Mouse (Mus musculus) stomach, embryonic 16.5 days (tissue): ENCODE measurements at regions not wholly inside any gene's neighbourhood (a gene's known extent, or its start where the extent isn't known, plus 50 kb on each side); places are given as distances from the start of the nearest gene placed in this dataset.

Experiments used
- ATAC-seq: fragments of 200-750 bp; cut with Nextera tagmentation; 2 replicates; pipeline ENCODE4 v1.8.0; 2017; ENCODE audit warnings: moderate number of reproducible peaks, moderate TSS enrichment; ENCODE audit not compliant: insufficient read depth, low FRiP score
- H3K27ac ChIP-seq: fragments of 300-500 bp; sonication (generic); 2 replicates; pipeline ENCODE4 v1.5.1; 2014; ENCODE audit warnings: low read length
- H3K27me3 ChIP-seq: fragments of 300-500 bp; sonication (generic); 2 replicates; pipeline ENCODE4 v1.6.1; 2014; ENCODE audit warnings: low read length, control low read depth, mixed read lengths; ENCODE audit not compliant: control insufficient read depth, insufficient read depth
- H3K36me3 ChIP-seq: fragments of 300-500 bp; sonication (generic); 2 replicates; pipeline ENCODE4 v1.6.1; 2014; ENCODE audit warnings: low read length; ENCODE audit not compliant: control insufficient read depth, insufficient read depth
- H3K4me1 ChIP-seq: fragments of 300-500 bp; sonication (generic); 2 replicates; pipeline ENCODE4 v1.6.1; 2014; ENCODE audit warnings: low read length, control low read depth, mixed read lengths; ENCODE audit not compliant: control insufficient read depth, insufficient read depth
- H3K4me2 ChIP-seq: fragments of 300-500 bp; sonication (generic); 2 replicates; pipeline ENCODE4 v1.6.1; 2014; ENCODE audit warnings: low read depth, low read length, mixed read lengths
- H3K4me3 ChIP-seq: fragments of 300-500 bp; sonication (generic); replicated peaks from 2 replicates; pipeline ENCODE4 v1.5.1; 2014; ENCODE audit warnings: mild to moderate bottlenecking, low read length
- H3K9ac ChIP-seq: fragments of 300-500 bp; sonication (generic); 2 replicates; pipeline ENCODE4 v1.6.1; 2014; ENCODE audit warnings: low read length
- H3K9me3 ChIP-seq: fragments of 300-500 bp; sonication (generic); replicated peaks from 2 replicates; pipeline ENCODE4 v1.6.1; 2016; ENCODE audit warnings: low read length, control low read depth; ENCODE audit not compliant: control insufficient read depth
- WGBS: fragments of 180-500 bp; shearing (Covaris S2); extraction: QIAGEN DNeasy Blood & Tissue Kit; methylation state at CpG from one replicate; pipeline ENCODE4 v1.1.7; 2014; 5-methylcytosine and 5-hydroxymethylcytosine counted together

DNA sequence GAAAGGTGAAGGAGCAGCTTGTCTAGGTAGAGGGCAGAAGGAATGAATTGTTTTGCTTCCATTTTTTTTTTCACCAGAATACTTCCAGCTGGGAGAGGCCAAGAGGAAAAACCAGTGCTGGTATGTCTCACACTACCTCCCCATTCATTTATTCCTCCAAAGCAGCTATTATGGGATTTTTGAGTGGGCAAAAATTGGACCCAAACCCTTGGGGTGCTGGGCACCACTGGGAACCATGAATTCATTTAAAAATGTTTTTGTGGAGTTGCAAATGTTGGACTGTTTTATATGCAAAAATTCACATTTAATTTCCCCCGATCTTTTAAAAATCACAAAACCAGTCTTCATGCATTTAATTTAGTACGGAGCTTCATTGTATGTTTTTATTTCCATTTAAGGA, 287.1 kb upstream of the Mki67 start:
- no peak overlapping the region for H3K9ac ChIP-seq
- H3K27ac ChIP-seq: no peak overlapping the region
- 89% methylated on average over 2 of the region's 2 CpGs for WGBS
- H3K9me3 ChIP-seq: no peaks in the 10 kb centered on the region
- H3K4me1 ChIP-seq: 0 out of 2 replicates have a peak, but pooled peaks cover 3% of the 10 kb centered on the region
- H3K4me2 ChIP-seq: no peak overlapping the region
- ATAC-seq: no peak
- peaks cover 10% of the 10 kb centered on the region for H3K27me3 ChIP-seq
- no peaks in the 10 kb centered on the region for H3K36me3 ChIP-seq
- H3K4me3 ChIP-seq: no peak overlapping the region

DNA sequence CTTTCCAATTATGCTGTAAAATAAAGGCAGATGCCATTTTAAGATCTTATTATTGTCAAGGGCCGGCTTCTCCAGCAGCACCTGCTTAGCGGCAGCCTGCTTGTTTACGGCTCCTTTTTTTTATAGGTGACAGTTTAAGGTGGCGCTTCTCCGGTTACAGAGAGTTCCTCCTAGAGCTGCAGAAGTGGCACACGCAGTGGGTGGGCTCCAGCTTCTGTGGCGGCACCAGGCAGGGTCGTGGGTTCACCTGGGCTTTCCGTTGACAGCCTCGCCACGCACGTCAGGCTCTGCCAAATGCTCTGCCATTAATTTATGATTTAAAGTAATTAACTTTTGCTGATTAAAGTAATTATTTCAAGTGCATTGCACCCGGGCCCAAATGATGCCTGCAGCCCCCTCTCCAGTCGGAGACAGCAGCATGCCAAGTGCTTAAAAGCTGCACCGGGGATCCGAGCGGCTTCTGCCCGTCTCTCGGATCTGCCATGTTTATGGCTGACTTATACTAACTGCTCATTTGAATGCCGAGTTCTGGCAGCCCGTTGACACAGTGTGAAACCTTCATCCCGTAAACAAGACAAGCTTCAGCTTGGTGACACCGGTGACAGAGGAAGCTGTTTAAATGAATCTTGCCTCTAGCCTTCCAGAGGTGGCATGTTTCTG, 291.8 kb upstream of the Mki67 start:
- H3K27me3 ChIP-seq: peaks cover 20% of the 10 kb centered on the region
- H3K4me3 ChIP-seq: 0 out of 2 replicates have a peak overlapping the region, but pooled peaks have one; percentile 2
- ATAC-seq: no peak
- 21% methylated on average over 23 of the region's 23 CpGs for WGBS
- H3K9me3 ChIP-seq: no peaks in the 10 kb centered on the region
- no peaks in the 10 kb centered on the region for H3K36me3 ChIP-seq
- H3K4me2 ChIP-seq: peak overlapping the region; percentile 3
- no peaks in the 10 kb centered on the region for H3K4me1 ChIP-seq
- H3K27ac ChIP-seq: no peak overlapping the region
- no peak overlapping the region for H3K9ac ChIP-seq

DNA sequence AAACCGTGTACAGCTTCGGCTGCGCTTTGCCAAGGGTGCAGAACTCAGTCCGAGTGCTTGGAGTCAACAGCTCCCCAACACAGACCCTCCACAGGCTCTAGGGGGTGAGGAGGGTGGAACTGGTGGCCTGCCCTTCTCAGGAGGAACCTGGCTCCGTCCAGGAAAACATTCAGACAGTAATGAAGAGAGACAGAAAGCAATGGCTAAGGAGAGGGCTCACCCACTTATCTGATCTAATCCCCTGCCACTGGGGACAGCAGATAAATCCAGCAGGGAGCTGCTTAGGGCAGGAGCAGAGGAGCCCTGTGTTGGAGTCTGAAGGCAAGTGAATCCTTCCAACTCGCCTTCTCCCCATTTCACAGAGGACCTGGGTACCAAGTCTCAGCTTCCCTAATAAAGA, 292.3 kb upstream of the Mki67 start:
- H3K9me3 ChIP-seq: no peaks in the 10 kb centered on the region
- H3K4me1 ChIP-seq: no peaks in the 10 kb centered on the region
- H3K36me3 ChIP-seq: no peaks in the 10 kb centered on the region
- WGBS: 39% methylated on average over 6 of the region's 6 CpGs
- H3K27me3 ChIP-seq: peaks cover 20% of the 10 kb centered on the region
- H3K27ac ChIP-seq: no peak overlapping the region
- 0 out of 2 replicates have a peak overlapping the region, but pooled peaks have one; percentile 2 for H3K4me3 ChIP-seq
- peak overlapping the region; percentile 3 for H3K4me2 ChIP-seq
- H3K9ac ChIP-seq: no peak overlapping the region
- ATAC-seq: no peak

DNA sequence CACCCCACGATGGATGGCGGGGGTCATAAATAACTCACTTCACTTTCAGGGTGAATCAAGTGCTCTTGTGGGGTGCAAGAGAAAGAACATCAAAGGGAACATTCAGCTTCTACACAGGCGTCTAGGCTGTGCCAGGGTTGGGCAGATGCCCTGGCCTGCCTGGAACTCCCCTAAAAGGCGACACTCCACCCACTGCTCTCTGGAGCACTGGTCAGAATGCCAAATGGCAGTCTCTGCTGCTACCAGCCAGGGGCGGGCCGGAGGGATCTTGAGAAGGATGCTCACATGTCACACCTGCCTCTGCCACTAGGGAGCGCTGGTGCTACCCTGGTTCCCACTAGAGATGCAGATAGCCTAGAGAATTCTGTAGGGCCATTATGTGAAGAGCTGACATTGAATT, 293.9 kb upstream of the Mki67 start:
- H3K9ac ChIP-seq: no peak overlapping the region
- peaks cover 20% of the 10 kb centered on the region for H3K27me3 ChIP-seq
- no peak overlapping the region for H3K4me2 ChIP-seq
- no peak overlapping the region for H3K4me3 ChIP-seq
- H3K4me1 ChIP-seq: no peaks in the 10 kb centered on the region
- no peak overlapping the region for H3K27ac ChIP-seq
- ATAC-seq: no peak
- WGBS: 60% methylated on average over 7 of the region's 7 CpGs
- no peaks in the 10 kb centered on the region for H3K9me3 ChIP-seq
- no peaks in the 10 kb centered on the region for H3K36me3 ChIP-seq

DNA sequence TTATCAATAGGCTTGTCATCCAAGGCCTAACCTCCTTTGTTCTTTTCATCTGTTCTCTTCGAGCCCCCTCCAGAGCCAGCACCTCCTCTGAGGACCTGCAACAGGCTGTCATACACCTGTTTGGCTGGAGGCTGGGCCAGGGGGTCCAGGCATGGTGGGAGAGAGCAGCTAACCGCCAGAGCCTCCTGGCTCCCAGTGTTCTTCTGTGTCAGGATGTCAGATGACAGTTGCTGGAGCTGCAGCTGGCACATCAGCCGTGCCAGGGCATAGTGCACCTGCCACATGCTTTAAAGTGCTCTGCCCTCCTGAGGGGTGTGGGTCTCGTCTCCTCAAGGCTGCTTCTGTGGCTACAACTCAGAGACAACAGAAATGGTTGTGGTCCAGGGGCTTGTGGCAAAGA, 298.5 kb upstream of the Mki67 start:
- WGBS: 48% methylated on average over 4 of the region's 4 CpGs
- Histone ChIP-seq H3K4me2 (no peak overlapping the region), H3K4me1 (no peaks in the 10 kb centered on the region), H3K27me3 (no peaks in the 10 kb centered on the region), H3K4me3 (no peak overlapping the region), H3K9ac (no peak overlapping the region), H3K9me3 (no peaks in the 10 kb centered on the region), H3K36me3 (no peaks in the 10 kb centered on the region), H3K27ac (no peak overlapping the region)
- no peak for ATAC-seq

DNA sequence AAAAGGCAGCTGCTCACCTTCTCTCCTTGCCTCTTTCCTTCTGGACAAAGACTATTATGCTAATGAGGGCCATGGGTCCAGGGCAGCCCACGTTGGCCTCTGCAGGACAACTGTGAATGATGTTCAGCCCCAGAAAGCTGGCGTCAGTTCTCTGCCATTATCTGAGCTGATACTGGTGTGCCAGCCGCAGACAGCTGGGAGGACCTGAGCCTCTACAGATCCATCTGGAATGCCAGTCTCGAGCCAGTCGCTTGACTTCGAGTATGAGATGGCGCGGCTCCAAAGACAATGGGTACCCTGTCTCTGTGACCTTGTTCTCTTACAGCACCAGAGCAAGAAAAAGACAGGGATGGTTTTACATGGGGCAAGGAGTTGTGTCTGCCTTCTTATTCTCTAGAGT, 300.8 kb upstream of the Mki67 start:
- H3K27me3 ChIP-seq: no peaks in the 10 kb centered on the region
- ATAC-seq: no peak
- 78% methylated on average over 8 of the region's 8 CpGs for WGBS
- no peaks in the 10 kb centered on the region for H3K4me1 ChIP-seq
- no peak overlapping the region for H3K27ac ChIP-seq
- H3K36me3 ChIP-seq: no peaks in the 10 kb centered on the region
- H3K9ac ChIP-seq: no peak overlapping the region
- H3K4me2 ChIP-seq: no peak overlapping the region
- H3K4me3 ChIP-seq: no peak overlapping the region
- H3K9me3 ChIP-seq: no peaks in the 10 kb centered on the region

DNA sequence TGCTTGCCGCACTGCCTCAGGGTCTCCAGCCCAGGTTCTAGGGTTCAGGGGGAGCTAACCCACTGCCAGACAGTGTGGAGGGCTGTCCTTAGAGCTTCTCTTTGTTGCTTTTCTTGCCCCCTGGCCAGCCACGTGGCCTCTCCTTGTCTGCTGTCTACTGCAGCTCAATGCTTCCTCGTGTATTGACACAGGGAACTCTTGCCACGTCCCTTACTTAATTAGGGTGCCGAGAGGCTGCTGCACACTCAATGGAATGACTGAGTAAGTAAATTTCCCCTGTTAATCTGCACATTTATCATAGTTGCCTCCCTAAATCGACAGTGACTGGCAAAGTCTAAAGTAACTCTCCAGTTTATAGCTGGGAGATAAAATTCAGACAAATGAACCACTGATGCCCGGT, 304.4 kb upstream of the Mki67 start:
- ATAC-seq: no peak
- Histone ChIP-seq H3K27ac (no peak overlapping the region), H3K27me3 (no peaks in the 10 kb centered on the region), H3K36me3 (no peaks in the 10 kb centered on the region), H3K9ac (no peak overlapping the region), H3K4me3 (no peak overlapping the region), H3K4me1 (no peaks in the 10 kb centered on the region), H3K9me3 (no peaks in the 10 kb centered on the region), H3K4me2 (no peak overlapping the region)
- WGBS: 54% methylated on average over 7 of the region's 7 CpGs

DNA sequence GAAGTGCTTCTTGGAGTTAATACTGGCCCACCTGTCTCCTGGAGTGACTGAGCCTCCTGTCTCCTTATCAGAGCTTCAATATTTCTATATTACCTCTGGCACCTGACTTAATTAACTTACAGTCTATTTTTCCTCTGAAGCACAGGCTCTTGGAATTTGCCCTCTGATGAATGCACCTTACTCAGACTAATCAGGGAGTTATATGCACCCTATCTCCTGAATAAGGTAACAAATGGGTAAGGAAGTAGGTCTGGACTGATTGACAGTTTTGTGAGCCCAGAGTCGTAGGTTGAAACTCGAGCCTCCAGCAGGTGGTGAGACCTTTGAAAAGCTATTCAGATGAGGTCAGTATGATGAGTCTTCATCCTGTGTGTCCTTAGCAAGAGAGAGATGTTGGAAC, 304.9 kb upstream of the Mki67 start:
- Histone ChIP-seq H3K4me1 (no peaks in the 10 kb centered on the region), H3K9ac (no peak overlapping the region), H3K27me3 (no peaks in the 10 kb centered on the region), H3K36me3 (no peaks in the 10 kb centered on the region), H3K4me2 (no peak overlapping the region), H3K9me3 (no peaks in the 10 kb centered on the region), H3K27ac (no peak overlapping the region), H3K4me3 (no peak overlapping the region)
- ATAC-seq: no peak
- WGBS: 54% methylated on average over 2 of the region's 2 CpGs

DNA sequence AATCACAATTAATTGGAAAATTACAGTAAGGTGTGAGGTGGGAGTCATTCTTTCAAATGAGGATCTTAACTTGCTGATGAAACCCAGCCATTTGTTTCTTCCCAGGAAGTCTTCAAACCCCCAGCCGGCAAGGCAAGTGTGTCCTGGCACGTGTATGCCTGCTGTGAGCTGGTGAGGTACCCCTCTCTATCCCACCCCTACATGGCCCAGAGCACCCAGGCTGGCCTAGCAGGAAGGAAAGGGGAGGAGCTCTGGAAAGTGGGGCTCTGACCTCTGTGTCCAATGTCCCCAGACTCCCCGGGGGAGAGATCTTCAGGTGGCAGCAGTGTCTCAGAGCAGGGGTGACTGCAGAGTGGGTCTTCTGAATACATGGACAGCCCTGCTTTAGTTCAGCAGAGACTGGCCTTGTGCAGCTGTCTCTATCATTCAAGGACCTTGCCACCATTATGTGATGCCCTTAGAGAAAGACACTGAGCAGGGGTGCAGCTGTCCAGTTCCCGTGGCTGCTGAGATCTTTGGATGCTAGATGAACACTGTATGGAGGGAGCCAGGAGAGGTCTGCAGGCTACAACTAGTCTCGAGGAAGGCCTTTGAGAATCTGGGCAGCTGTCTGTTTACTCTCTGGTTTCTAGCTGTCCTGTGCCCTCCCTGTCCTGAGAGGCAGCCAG, 306.8 kb upstream of the Mki67 start:
- no peak overlapping the region for H3K9ac ChIP-seq
- H3K4me2 ChIP-seq: no peak overlapping the region
- H3K9me3 ChIP-seq: no peaks in the 10 kb centered on the region
- no peak overlapping the region for H3K4me3 ChIP-seq
- no peaks in the 10 kb centered on the region for H3K27me3 ChIP-seq
- H3K36me3 ChIP-seq: no peaks in the 10 kb centered on the region
- ATAC-seq: no peak
- H3K4me1 ChIP-seq: no peaks in the 10 kb centered on the region
- no peak overlapping the region for H3K27ac ChIP-seq
- 62% methylated on average over 5 of the region's 5 CpGs for WGBS
